Mouse (Mus musculus): ENCODE results near the gene Zfp64. TPM values are rescaled to one million over a fixed set of nuclear protein-coding genes. Genes with fewer than 3 reads are reported as not detected.
A peak's percentile ranks its signal among the peaks of the same experiment; 100 is the strongest.

Zfp64 gene
- 1 to 10 TPM; 7.4 to 7.6 TPM for total RNA-seq (2021)
- long read RNA-seq, experiment 1, transcript Zfp64-203 (9 exons, 2,848 nt): minor isoform, 5 of 22 reads
- long read RNA-seq, experiment 1, transcript Zfp64-201 (6 exons, 2,438 nt): major isoform, 16 of 22 reads
- long read RNA-seq, experiment 1, partial matches to known transcripts: 1 of 22 reads
- long read RNA-seq, experiment 1, other reads (novel, unspliced or antisense): 0 of 22 reads
- long read RNA-seq, experiment 2, transcript Zfp64-201 (6 exons, 2,438 nt): major isoform, 25 of 30 reads
- long read RNA-seq, experiment 2, partial matches to known transcripts: 1 of 30 reads
- long read RNA-seq, experiment 2, other reads (novel, unspliced or antisense): 3 of 30 reads

DNA sequence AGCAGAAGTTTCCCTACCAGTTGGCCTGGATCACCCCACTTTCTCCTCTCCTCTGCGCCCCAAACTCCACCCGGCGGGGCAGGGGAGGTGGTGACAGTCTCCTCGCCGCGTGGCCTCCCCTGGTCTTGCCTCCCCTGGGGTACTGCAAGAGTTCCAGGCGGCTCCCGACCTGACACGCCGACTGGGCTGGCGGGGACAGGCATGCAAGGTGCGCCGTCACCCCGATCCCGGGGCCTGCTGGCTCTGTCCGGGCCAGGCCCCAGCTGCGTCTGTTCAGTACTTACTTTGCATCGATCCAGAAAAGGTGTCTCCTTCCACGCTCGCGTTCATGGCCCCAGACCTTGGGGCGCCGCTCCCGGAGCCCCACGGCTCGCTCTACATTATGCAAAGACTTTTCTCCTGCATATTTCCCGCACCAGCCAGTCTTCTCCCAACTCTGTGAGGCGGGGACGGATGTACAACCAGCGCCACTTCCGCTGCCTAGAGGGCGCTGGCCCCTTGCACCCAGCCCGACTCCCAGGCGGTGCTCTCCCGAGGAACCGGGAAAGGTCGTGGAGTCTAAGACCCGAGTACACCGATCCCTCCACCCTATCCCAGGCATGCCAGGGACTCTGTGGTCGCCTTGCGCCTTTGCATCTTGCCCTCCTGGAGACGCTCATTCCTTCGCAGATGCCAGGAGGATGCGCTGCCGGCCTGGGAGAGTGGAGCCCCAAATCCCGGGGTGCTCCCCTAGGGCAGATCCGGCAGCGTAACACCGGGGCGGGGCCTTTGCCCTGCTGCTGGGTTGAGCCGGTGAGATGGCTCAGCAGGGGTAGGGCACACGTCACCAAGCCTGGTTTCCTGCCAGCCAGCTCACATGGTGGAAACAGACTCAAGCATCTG, at the start of gene Zfp64:
TSS of gene Zfp64 (minus strand) at position 753 of the 882 bp plus-strand sequence.
- peak; percentile 76 for DNase-seq (ENCODE audit: low spot score)

DNA sequence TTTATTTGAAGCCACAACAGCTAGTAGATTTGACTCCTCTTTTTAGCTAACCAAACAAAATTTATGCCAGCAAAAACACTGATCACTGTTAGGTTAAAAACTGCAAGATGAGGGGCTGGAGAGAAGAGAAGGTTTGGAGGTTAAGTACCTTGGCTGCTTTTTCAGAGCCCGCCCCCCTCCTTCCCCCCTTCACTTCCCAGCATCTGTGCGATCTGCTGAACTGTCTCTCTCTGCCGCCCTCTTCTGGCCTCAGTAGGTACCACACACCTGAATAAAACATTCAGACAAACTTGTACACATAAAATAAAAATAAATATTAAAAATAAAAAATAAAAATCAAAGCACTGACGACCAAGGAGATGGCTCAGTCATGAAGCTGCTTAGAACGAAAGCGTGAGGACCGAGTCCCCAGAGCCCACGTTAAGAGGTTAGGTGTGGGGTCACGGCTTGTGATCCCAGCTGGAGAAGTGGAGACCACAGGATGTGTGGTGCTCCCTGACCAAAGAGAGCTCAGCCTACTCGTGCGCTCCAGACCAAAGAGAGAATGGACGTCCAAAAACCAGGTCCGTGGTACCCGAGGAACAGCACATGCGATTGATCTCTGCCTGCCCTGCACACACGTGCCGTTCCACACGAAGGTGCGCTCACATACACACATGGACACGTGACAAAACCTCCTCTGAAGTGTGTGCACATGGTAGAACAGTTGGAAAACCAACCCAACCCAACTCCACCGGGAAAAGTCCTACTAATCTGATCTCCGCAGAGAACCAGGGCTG, 37.4 kb upstream of the Zfp64 start:
- peak; percentile 10 for DNase-seq (ENCODE audit: low spot score)

DNA sequence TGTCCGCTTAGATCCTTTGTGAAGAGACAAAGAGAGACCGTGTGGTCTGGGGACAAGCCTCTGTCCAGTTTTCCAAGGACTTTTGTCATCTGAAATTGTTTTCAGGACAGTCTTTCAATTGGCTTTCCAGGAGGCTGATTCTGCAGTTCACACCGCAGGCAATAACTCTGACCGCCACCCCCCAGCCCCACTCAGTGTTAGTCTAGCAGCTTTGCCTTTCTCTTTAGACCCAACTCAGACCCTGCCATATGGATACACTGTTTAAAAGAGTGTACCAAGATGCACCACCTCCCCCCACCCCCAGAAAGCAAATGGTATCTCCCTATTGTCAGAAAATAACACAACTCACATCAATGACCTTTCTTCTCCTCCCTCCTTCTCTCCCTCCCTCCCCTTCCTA, 35.6 kb upstream of the Zfp64 start:
- DNase-seq (ENCODE audit: low spot score): no peak

DNA sequence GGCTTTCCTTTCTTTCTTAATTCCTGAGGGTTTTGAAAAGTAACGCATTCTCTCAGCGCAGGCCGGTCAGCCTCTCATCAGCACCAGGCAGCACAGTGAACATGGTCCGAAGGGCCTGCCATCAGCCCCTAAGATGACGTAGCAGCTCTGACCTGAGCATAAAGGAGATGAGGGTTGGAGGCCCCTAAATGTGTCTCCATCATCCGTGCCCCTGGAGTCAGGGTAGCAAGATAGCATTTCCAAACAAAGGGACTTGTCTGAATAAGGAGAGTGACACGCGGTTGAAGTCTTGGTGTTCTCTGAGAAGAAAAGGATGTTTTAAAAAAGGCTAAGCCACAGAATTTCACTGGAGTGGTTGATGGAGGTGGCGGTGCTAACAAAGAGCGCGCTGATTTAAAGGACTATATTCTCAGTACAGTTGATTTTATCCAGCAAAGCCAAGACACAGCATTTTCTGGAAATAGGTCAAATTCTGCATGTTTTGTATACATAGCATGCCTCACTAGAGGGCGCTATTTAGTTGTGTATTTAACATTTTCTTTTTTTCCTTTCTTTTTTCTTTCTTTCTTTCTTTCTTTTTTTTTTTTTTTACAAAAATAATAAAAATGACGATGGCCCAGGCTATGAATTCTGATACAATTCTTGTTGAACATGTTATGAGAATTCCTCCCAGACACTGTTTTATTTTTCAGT, 34.8 kb upstream of the Zfp64 start:
- DNase-seq (ENCODE audit: low spot score): peak; percentile 4

DNA sequence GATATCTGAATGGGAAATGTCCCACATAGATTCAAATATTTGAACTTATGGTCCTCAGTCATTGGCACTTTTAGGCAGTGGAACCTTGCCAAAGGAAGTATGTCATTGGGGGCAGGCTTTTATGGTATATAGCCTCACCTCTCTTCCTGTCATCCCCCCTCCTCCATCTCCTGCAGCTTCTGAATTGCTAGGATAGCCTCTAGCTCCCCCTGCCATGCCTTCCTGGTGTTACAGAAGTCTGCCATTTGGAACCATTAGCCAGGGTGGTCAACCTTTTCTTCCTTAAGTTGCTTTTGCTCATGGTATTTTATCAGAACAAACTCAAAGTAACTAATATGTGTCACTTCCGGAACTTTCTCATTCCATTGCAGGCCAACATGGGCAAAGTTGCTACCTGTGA, 32.7 kb upstream of the Zfp64 start:
- no peak for DNase-seq (ENCODE audit: low spot score)

DNA sequence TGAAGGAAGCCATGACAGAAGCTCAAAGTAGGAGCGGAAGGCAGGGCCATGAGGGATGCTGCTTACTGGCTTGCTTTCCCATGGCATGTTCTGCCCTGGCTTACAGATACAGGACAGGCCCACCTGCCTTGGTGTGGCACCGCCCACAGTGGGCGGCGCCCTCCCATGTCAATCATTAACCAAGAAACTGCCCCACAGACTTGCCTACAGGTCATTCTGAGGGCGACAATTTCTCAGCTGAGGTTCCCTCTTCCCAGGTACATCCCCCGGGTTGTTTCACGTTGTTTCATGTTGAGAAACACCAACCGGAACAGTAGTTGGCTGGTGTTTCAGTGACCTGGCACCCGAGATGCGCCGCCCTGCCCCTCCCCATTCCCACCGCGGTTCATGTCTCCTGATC, 32.0 kb upstream of the Zfp64 start:
- no peak for DNase-seq (ENCODE audit: low spot score)

DNA sequence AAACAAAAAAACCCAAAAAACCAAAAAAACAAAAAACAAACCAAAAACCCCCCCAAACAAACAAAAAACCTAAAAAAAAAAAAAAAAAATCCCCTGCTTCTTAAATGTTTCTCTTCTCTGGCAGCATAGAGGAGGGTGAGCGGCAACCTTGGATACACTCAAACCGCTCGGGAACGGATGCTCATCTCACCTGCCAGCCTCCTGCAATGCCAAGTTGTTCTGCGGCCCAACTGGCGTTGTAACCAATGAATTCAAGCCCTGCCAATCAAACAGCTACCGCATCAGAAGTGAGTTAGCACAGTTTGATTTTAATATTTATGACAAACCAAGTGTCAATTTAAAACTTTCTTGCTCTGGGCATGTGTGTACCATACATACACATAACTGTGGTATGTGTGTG, 26.6 kb upstream of the Zfp64 start:
- no peak for DNase-seq (ENCODE audit: low spot score)

DNA sequence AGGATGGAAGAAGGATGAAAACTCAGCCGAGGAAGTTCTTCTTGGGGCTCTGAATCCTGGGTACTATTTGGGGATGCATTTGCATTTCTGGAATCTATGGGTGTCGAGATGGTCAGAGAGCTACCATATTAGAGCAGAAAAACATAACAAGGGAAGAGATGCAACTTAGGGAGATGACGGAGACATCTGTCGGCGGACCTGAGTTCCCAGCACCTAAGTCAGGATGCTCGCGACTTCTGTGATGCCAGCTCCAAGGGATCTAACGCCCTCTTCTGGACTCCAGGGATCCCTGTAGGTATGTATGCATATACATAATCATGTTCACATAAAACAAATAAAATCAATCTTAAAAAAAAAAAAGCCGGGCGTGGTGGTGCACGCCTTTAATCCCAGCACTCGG, 26.1 kb upstream of the Zfp64 start:
- no peak for DNase-seq (ENCODE audit: low spot score)

DNA sequence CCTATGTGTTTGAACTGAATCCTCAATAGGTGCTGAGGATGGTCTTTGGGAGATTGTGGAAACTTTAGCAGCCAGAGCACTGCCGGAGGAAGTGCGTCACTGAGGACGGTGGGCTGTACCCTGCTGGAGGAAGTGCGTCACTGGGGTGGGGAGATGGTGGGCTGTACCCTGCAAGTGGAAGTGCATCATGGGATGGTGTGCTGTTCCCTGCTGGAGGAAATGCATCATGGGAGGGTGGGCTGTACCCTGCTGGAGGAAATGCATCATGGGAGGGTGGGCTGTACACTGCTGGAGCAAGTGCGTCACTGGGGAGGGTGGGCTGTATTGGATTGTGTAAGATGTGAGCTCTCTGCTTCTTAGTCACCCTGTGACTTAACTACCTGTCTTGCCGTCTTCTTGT, 25.5 kb upstream of the Zfp64 start:
- no peak for DNase-seq (ENCODE audit: low spot score)

DNA sequence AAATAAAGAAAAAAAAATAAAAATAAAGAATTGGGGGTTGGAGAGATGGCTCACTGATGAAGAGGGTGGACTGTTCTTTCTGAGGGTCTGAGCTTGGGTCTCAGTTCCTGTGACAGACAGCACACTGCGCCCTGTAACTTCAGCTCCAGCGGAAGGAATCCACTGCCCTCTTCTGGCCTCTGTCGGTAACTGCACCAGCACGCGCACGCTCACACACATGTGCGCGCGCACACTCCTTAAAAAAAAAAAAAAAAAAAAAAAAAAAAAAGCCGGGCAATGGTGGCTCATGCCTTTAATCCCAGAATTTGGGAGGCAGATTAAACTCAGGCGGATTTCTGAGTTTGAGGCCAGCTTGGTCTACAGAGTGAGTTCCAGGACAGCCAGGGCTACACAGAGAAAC, 24.4 kb upstream of the Zfp64 start:
- DNase-seq (ENCODE audit: low spot score): no peak

DNA sequence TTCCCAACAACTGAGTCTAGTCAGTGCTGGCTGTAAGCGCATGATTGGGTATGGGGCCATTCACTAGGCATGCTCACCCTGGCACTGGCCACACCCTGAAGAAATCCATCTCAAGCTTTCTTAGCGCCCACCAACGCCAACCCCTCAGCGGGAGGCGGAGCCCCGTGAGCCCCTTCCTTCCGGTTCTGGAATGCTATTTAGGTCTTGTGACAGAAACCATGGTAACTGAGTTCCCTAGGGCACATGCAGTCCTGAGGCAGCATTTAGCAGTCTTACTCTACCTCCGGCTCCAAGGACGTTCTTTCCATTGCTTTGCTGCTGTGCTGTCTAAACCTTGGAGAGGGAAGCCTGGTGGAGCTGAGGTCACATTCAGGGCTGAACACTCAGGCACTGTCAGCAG, 22.6 kb upstream of the Zfp64 start:
- no peak for DNase-seq (ENCODE audit: low spot score)

DNA sequence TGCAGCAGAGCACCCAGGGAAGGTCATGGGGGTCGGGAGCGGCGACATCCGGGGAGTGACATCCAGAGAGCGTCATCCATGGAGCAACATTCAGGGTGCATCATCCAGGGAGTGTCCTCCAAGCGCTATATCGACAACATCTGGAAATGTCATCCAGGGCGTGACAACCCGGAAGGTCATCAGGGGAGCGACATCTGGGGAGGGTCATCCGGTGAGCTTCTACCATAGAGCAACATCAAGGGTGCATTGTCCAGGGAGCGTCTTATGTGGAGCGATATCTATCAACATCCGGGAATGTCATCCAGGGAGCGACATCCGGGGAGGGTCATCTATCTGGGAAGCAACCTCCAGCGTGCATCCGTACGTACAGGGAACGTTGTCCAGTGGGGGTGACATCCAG, 14.7 kb upstream of the Zfp64 start:
- DNase-seq (ENCODE audit: low spot score): no peak

DNA sequence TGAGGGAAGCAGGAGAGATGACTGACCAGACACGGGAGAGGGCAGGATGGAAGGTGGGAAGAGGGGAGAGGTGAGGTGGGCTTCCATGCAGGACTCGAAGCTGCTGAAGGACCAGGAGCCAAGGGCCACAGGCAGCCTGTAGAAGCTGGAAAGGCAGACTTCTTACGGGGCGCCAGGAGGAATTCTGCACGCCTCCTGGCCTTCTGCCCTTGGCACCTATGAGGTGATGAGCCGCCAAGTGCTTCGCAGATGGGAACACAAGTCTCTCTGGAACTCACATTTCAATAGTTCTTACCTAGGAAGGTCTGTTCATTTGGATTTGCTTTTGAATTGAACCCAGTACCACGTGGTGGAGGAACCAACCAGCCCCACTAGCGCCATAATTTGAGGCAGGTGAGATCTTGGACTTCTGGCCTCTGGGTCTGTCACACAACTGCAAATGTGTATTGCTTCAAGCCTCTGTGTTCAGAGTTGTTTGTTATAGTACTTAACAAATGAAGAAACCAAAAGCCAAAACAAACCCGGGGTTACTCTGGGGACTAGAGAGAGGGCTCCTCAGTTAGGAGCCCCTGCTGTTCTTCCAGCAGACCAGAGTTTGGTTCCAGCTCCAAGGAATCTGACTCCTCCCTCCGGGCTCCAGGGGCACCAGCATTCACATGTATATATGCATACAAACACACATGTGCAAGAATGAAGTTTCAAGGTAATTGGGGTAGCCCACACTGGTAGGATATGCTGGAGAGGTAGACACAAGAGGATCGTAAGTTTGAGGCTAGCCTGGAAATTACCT, 12.9 kb upstream of the Zfp64 start:
- DNase-seq (ENCODE audit: low spot score): peak; percentile 53

DNA sequence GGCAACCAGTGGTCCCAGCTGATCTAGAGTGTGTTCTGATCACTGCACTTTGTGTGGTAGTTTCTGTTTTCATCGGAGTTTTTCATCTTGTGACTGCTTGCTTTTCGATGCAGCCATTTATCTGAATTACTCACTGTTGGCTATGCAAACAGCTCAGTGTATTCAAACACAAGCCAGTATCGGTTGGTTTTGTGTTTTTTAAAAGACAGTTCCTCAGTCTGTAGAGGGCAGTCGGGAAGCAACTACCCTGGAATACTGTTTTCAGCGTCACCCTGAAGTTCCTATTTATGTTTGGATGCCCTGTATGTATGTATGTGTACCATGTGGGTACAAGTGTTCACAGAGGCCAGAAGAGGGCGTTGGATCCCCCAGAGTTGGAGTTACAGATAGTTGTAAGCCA, 11.1 kb upstream of the Zfp64 start:
- DNase-seq (ENCODE audit: low spot score): no peak

DNA sequence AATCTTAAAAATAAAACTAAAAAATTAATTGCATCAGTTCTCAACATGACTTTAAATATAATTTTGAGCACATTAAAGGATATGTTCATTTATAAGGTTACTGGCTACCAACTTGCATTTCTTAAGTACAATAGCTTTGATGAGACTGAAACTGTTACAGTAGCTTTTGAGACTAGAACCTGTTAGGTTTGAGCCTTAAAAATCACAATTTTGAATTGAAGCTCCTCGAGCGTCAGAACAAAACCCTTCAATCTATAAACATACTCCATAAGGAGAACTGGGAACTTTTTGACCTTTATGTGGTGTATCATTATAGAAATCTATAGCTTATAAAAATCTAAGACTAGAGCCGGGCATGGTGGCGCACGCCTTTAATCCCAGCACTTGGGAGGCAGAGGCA, 9.5 kb upstream of the Zfp64 start:
- DNase-seq (ENCODE audit: low spot score): no peak

DNA sequence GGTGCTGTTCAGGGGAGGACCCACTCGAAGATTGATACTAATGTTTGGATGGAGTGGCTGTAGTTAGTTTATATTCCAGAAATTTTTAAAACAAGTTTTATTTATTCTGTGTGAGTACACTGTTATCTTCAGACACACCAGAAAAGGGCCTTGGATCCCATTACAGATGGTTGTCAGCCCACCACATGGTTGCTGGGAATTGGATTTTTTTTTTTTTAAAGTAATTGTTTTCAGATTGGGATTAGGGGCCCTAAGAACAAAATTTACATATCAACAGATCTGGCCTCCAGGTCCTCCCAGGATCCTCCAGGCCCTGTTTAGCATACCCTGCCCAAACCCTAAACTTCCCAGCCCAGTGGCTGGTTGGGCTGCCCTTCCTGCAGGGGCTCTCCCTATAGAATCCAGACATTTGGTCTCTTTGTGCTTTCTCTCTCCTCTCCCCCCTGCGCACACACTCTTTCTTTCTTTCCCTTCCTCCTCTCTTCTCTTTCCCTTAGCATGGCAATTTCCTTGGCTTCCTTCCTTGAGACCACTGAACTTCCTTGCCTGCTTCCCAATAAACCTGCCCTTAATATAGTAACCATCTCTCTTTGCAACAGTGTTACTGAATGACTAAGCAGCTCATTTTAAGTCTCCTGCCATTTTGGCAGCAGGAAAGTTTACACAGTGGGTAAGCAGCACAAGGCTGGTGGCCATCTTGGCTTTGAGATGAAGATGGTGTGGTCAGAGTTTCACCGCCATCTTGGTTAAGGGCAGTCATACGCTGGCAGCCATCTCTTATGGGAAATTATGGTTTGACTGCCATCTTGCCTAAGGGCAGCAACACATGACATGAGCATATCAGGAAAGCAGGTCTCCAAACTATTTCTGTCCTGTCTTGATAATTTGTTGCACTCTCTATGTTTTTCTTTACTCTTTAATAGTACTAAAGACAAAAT, 6.6 kb upstream of the Zfp64 start:
- no peak for DNase-seq (ENCODE audit: low spot score)

DNA sequence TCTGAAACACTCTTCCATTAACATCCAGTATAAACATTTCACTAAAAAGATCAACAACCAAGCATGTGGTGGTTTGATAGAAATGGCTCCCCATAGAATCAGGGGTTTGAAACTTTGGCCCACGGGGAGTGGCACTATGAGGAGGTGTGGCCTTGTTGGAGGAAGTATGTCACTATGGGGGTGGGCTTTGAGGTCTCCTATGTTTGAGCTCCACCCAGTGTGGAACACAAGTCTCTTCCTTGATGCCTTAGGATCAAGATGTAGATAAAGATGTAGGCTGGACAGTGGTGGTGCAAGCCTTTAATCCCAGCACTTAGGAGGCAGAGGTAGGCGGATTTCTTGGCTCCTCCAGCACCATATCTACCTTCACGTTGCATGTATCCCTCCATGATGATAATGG, 5.4 kb upstream of the Zfp64 start:
- DNase-seq (ENCODE audit: low spot score): no peak

DNA sequence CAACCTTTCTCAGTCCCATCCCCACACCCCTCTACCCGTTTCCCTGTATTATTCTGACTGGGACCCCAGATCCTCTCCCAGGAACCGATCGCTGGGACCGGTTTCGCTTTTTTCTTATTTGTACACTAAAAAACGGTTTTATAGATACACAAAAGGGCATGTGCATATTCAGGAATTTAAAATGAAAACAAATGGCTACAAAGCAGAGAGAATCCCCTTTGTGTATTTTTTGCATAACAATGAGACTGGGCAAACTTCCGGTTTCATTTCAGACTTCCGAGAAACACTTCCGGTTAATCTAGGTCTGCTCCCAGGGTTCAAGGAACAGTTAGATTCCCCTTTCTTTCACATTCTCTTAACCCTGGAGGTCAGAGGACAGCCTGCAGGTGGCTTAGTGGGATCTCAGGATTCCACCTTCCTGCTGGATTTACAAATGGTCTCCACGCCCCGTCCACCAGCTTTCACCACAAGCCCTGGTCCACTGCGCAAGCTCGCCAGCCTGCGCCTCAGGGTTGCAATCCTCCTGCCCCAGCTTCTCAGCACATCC, 4.0 kb upstream of the Zfp64 start:
- no peak for DNase-seq (ENCODE audit: low spot score)

DNA sequence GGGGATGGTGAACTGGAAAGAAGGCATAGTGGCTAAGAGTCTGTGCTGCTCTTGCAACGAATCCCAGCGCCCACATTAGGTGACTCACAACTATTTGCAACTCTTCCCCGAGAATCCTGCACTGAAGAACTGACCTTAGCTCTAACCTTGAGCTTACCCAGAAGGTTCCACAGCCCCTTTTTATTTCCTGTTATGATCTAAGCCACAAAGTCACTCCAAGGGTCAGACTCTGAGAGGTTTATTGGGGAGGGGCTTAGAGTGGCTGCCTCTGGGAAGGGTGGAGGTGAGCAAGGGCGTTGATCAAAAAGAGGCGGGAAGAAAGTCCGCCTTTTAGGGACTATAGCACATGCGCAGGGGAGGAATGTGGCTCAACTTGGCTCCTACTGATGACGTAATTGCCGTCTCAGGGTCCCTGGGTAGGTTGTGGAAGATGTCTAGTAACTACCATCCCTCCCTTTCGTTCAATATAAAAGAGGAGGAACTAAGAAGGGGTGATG, 511 bp upstream of the Zfp64 start:
- no peak for DNase-seq (ENCODE audit: low spot score)

Data from gastrocnemius, adult 18-20 months (tissue).